In the genomic region with DNA sequence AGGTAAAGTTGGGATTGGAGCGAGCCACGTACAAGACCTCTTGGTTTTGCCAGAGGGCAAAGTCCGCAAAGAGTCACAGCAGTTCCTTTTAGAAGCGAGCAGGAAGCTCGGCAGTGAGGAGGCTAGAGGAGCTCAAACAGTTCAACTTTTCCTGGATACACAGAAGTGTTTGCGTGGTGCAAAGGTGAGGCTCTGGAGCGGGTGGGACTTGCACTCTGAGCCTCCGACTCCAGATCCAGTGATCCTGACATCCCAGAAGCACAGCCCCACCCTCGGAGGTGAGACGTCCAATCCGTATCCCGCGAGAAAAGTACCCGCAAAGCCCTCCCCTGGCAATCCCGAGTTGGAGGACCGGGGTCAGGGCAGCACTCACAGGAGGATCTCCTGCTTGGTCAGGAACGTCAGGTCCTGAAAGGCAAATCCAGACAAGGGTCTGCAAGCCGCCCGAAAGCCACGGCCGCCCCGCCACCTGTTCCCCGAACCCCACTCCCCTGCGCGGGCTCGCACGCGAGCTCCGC, we compare ENCODE assay signal across 8 mouse cellular contexts. TPM values are rescaled to one million over a fixed set of nuclear protein-coding genes. Genes with fewer than 3 reads are reported as not detected.
DNase-seq lines count a peak whose midpoint lies in the region; ATAC-seq and TF ChIP-seq lines count a peak whose summit lies in the region.

No protein-coding gene starts in this region.

- no peak for TF ChIP-seq EP300 in heart, adult 2 months (IDR thresholded peaks at IDR 0.05; ENCODE audit: insufficient read depth, low read depth, low read length)
- no peak for TF ChIP-seq EP300 in MEL (IDR thresholded peaks at IDR 0.05; ENCODE audit: low read depth in 1 of 2, low read length in 2 of 2)

- no peaks in the 10 kb centered on the region for H3K9me3 ChIP-seq in MEL (replicated peaks; ENCODE audit: insufficient read depth, low read length)
- H3K9me3 ChIP-seq in forebrain, postnatal 0 days (ENCODE audit: low read length): no peaks in the 10 kb centered on the region
- H3K9me3 ChIP-seq in limb, embryonic 14.5 days (ENCODE audit: control insufficient read depth, low read length): no peaks in the 10 kb centered on the region
- H3K9me3 ChIP-seq in neural tube, embryonic 12.5 days: no peaks in the 10 kb centered on the region

- H3K27me3 ChIP-seq in heart, adult 2 months (ENCODE audit: control insufficient read depth, insufficient read depth, low read length): no peaks in the 10 kb centered on the region
- H3K27me3 ChIP-seq in MEL (ENCODE audit: control insufficient read depth in 1 of 2, insufficient read depth in 2 of 2, low read length in 2 of 2): no peaks in the 10 kb centered on the region
- no peaks in the 10 kb centered on the region; the same call in 1 of the 2 replicates for H3K27me3 ChIP-seq in forebrain, postnatal 0 days (ENCODE audit: insufficient read depth, low read length)
- no peaks in the 10 kb centered on the region for H3K27me3 ChIP-seq in limb, embryonic 14.5 days (ENCODE audit: control insufficient read depth, insufficient read depth, low read length)
- no peaks in the 10 kb centered on the region for H3K27me3 ChIP-seq in neural tube, embryonic 12.5 days (replicated peaks)

- intact Hi-C loops in heart, adult 2 months (cut with DNase I): loop anchor here (1.0 to 2.0 kb wide), 3 partner anchors 15 to 62 kb away; a partner anchor contains a TSS

- H3K4me3 ChIP-seq in heart, adult 2 months: peak overlapping the region; percentile 83
- peak overlapping the region; percentile 79 to 89 for H3K4me3 ChIP-seq in MEL (ENCODE audit: control insufficient read depth in 1 of 2, insufficient read depth in 1 of 2, low read depth in 2 of 2, low read length in 2 of 2)
- H3K4me3 ChIP-seq in forebrain, postnatal 0 days (ENCODE audit: low read depth, low read length): peak overlapping the region; percentile 84
- H3K4me3 ChIP-seq in limb, embryonic 14.5 days (replicated peaks; ENCODE audit: low read length): peak overlapping the region; percentile 66
- H3K4me3 ChIP-seq in neural tube, embryonic 12.5 days: peak overlapping the region; percentile 67

- peak overlapping the region; percentile 68 for H3K9ac ChIP-seq in heart, adult 2 months (ENCODE audit: low read depth, low read length)
- H3K9ac ChIP-seq in MEL (ENCODE audit: control insufficient read depth, low read depth, low read length, poor library complexity, severe bottlenecking): peak overlapping the region; percentile 78
- peak overlapping the region; percentile 65 for H3K9ac ChIP-seq in forebrain, postnatal 0 days
- H3K9ac ChIP-seq in limb, embryonic 14.5 days (ENCODE audit: low read depth, low read length, severe bottlenecking): peak overlapping the region; percentile 62
- H3K9ac ChIP-seq in neural tube, embryonic 12.5 days: peak overlapping the region; percentile 57

- H3K36me3 ChIP-seq in heart, adult 2 months (ENCODE audit: control insufficient read depth, insufficient read depth, low read length): no peaks in the 10 kb centered on the region
- H3K36me3 ChIP-seq in MEL (ENCODE audit: control insufficient read depth in 1 of 2, insufficient read depth in 2 of 2, low read length in 2 of 2): peaks cover 0 to 6% of the 10 kb centered on the region in 2 experiments; a peak in 2 of 4 replicates
- H3K36me3 ChIP-seq in forebrain, postnatal 0 days (ENCODE audit: insufficient read depth): peaks cover 10% of the 10 kb centered on the region; the same call in 1 of the 2 replicates
- H3K36me3 ChIP-seq in limb, embryonic 14.5 days (ENCODE audit: control insufficient read depth, insufficient read depth, low read length): peaks cover 14% of the 10 kb centered on the region
- peaks cover 11% of the 10 kb centered on the region for H3K36me3 ChIP-seq in neural tube, embryonic 12.5 days

- no peak for TF ChIP-seq RAD21 in MEL (IDR thresholded peaks at IDR 0.05; ENCODE audit: low read depth, low read length)

- peak overlapping the region; percentile 90 for H3K4me2 ChIP-seq in forebrain, postnatal 0 days (ENCODE audit: low read depth)
- H3K4me2 ChIP-seq in limb, embryonic 14.5 days (replicated peaks; ENCODE audit: low read depth, low read length, severe bottlenecking): peak overlapping the region; percentile 94
- peak overlapping the region; percentile 90 for H3K4me2 ChIP-seq in neural tube, embryonic 12.5 days (replicated peaks)

- no peak for DNase-seq in heart, adult 2 months
- DNase-seq in heart, adult 11 months: no peak
- DNase-seq in MEL (ENCODE audit: low read depth, low spot score): peak; percentile 73
- DNase-seq in forebrain, postnatal 0 days: no peak
- no peak for DNase-seq in limb, embryonic 14.5 days (ENCODE audit: low spot score)
- no peak for DNase-seq in adrenal gland, postnatal 4 days (ENCODE audit: low spot score in 2 of 2)
- no peak for DNase-seq in layer of hippocampus, postnatal 36 days

- no peaks in the 10 kb centered on the region; the same call in 1 of the 2 replicates for H3K79me2 ChIP-seq in heart, adult 2 months (replicated peaks; ENCODE audit: control insufficient read depth, insufficient read depth, low read length)
- H3K79me2 ChIP-seq in MEL (ENCODE audit: control insufficient read depth, insufficient read depth, low read length, poor library complexity): peaks cover 10% of the 10 kb centered on the region

- ATAC-seq in forebrain, postnatal 0 days: peak; percentile 12; the same call in 1 of the 2 replicates
- ATAC-seq in limb, embryonic 14.5 days (ENCODE audit: low FRiP score, low read depth): peak; percentile 16; the same call in 1 of the 2 replicates
- peak; percentile 45 for ATAC-seq in neural tube, embryonic 12.5 days (ENCODE audit: low FRiP score, low read depth)

- peak overlapping the region; percentile 69 for H3K27ac ChIP-seq in heart, adult 2 months
- peak overlapping the region; percentile 27 for H3K27ac ChIP-seq in MEL (ENCODE audit: control insufficient read depth, low read depth, low read length)
- H3K27ac ChIP-seq in forebrain, postnatal 0 days (ENCODE audit: low read depth, low read length): no peak overlapping the region
- no peak overlapping the region for H3K27ac ChIP-seq in limb, embryonic 14.5 days (replicated peaks; ENCODE audit: low read depth, low read length)
- no peak overlapping the region for H3K27ac ChIP-seq in neural tube, embryonic 12.5 days

- no peak for TF ChIP-seq POLR2A in heart, adult 2 months (IDR thresholded peaks at IDR 0.05; ENCODE audit: insufficient read depth, low read depth, low read length)
- peak in 1 of 2 experiments; percentile 54; a peak in 1 of 4 replicates for TF ChIP-seq POLR2A in MEL (IDR thresholded peaks at IDR 0.05; ENCODE audit: control insufficient read depth in 1 of 2, insufficient read depth in 1 of 2, low read depth in 1 of 2, low read length in 2 of 2, poor library complexity in 1 of 2)
- TF ChIP-seq POLR2A in limb, embryonic 14.5 days (IDR thresholded peaks at IDR 0.05; ENCODE audit: borderline replicate concordance, extremely low read depth, insufficient read depth, insufficient read length): no peak

- TF ChIP-seq CTCF in heart, adult 2 months (IDR thresholded peaks at IDR 0.05): no peak
- no peak for TF ChIP-seq CTCF in MEL (IDR thresholded peaks at IDR 0.05 in 2 of 3, conservative IDR thresholded peaks at IDR 0.05 in 1 of 3; ENCODE audit: control insufficient read depth in 1 of 3, insufficient read depth in 1 of 3, low read depth in 2 of 3, low read length in 3 of 3, poor library complexity in 1 of 3, severe bottlenecking in 1 of 3)
- no peak for TF ChIP-seq CTCF in forebrain, postnatal 0 days (IDR thresholded peaks at IDR 0.05; ENCODE audit: low read depth)

- under 1% methylated on average over 29 of the region's 29 CpGs for WGBS in heart, adult 2 months
- WGBS in forebrain, postnatal 0 days: under 1% methylated on average over 29 of the region's 29 CpGs
- WGBS in limb, embryonic 14.5 days: 0% methylated on average over 26 of the region's 29 CpGs
- 1% methylated on average over 29 of the region's 29 CpGs for WGBS in neural tube, embryonic 12.5 days

- peaks cover 2% of the 10 kb centered on the region; the same call in 1 of the 2 replicates for H3K4me1 ChIP-seq in heart, adult 2 months (ENCODE audit: control insufficient read depth, insufficient read depth, low read length)
- H3K4me1 ChIP-seq in MEL (ENCODE audit: control insufficient read depth in 1 of 2, insufficient read depth in 2 of 2, low read length in 2 of 2): peaks cover 5 to 6% of the 10 kb centered on the region in 2 experiments; a peak in 3 of 4 replicates
- 0 out of 2 replicates have a peak, but pooled peaks cover 3% of the 10 kb centered on the region for H3K4me1 ChIP-seq in forebrain, postnatal 0 days (ENCODE audit: insufficient read depth)
- peaks cover 11% of the 10 kb centered on the region for H3K4me1 ChIP-seq in limb, embryonic 14.5 days (ENCODE audit: control insufficient read depth, insufficient read depth, low read length)
- H3K4me1 ChIP-seq in neural tube, embryonic 12.5 days: peaks cover 20% of the 10 kb centered on the region

RNA-seq across cellular contexts. Expression of a gene that starts 0.6 kb away (rescaled TPM):
- 10 to 100 TPM; 14.1 to 16.1 TPM for total RNA-seq in heart, adult 2 months (2021)
- polyA plus RNA-seq in heart, adult 2 months (2012; rRNA removed): 35.1 and 38.4 TPM in 2 replicates
- 69.3 and 84.5 TPM in 2 replicates for total RNA-seq in MEL (2012; rRNA removed)
- 100 to 1,000 TPM in 1 of 2 experiments, not detected in 1; 145 TPM for polyA plus RNA-seq in MEL (2012; ENCODE audit: insufficient read depth in 1 of 2, insufficient read length in 2 of 2, low read depth in 1 of 2, low replicate concordance in 2 of 2, missing spikeins in 1 of 2)
- 11.3 and 16.4 TPM in 2 replicates for total RNA-seq in forebrain, postnatal 0 days (2014; rRNA removed)
- 29.0 and 29.3 TPM in 2 replicates for polyA plus RNA-seq in forebrain, postnatal 0 days (2015; fragmentation: Nextera tagmentation; extraction: Ambion mirVana)
- 37.8 and 52.0 TPM in 2 replicates for polyA plus RNA-seq in limb, embryonic 14.5 days (2012; rRNA removed)
- polyA plus RNA-seq in limb, embryonic 14.5 days (2014; fragmentation: Nextera tagmentation; extraction: Ambion mirVana): 66.1 and 72.1 TPM in 2 replicates
- 43.1 and 47.5 TPM in 2 replicates for polyA plus RNA-seq in neural tube, embryonic 12.5 days (2016; fragmentation: Nextera tagmentation; extraction: Ambion mirVana)
- 10 to 100 TPM; 50.5 to 52.1 TPM for total RNA-seq in adrenal gland, postnatal 4 days (2021)
- total RNA-seq in layer of hippocampus, postnatal 36 days (2021): 10 to 100 TPM; 21.0 to 25.4 TPM

RNA-seq across cellular contexts. Expression of a gene that starts 0.6 kb away (rescaled TPM):
- total RNA-seq in heart, adult 2 months (2021): 1 to 10 TPM; 1.5 to 2.2 TPM
- polyA plus RNA-seq in heart, adult 2 months (2012; rRNA removed): 1.4 and 1.5 TPM in 2 replicates
- 3.4 and 4.0 TPM in 2 replicates for total RNA-seq in MEL (2012; rRNA removed)
- polyA plus RNA-seq in MEL (2012; ENCODE audit: insufficient read depth in 1 of 2, insufficient read length in 2 of 2, low read depth in 1 of 2, low replicate concordance in 2 of 2, missing spikeins in 1 of 2): 1 to 10 TPM in 1 of 2 experiments, not detected in 1; 4.6 TPM
- total RNA-seq in forebrain, postnatal 0 days (2014; rRNA removed): 4.1 and 5.8 TPM in 2 replicates
- polyA plus RNA-seq in forebrain, postnatal 0 days (2015; fragmentation: Nextera tagmentation; extraction: Ambion mirVana): 1.3 and 2.6 TPM in 2 replicates
- polyA plus RNA-seq in limb, embryonic 14.5 days (2012; rRNA removed): 2.0 TPM in 2 replicates
- 2.1 and 2.4 TPM in 2 replicates for polyA plus RNA-seq in limb, embryonic 14.5 days (2014; fragmentation: Nextera tagmentation; extraction: Ambion mirVana)
- 4.9 and 5.0 TPM in 2 replicates for polyA plus RNA-seq in neural tube, embryonic 12.5 days (2016; fragmentation: Nextera tagmentation; extraction: Ambion mirVana)
- total RNA-seq in adrenal gland, postnatal 4 days (2021): 1 to 10 TPM; 5.0 to 5.1 TPM
- total RNA-seq in layer of hippocampus, postnatal 36 days (2021): 1 to 10 TPM; 6.9 to 7.3 TPM

RNA-seq across cellular contexts. Expression of a gene that starts 14.1 kb away (rescaled TPM):
- total RNA-seq in heart, adult 2 months (2021): under 1 TPM; 0.23 to 0.39 TPM
- polyA plus RNA-seq in heart, adult 2 months (2012; rRNA removed): 0.20 and 0.23 TPM in 2 replicates
- total RNA-seq in MEL (2012; rRNA removed): 0.39 and 0.46 TPM in 2 replicates
- polyA plus RNA-seq in MEL (2012; ENCODE audit: insufficient read depth in 1 of 2, insufficient read length in 2 of 2, low read depth in 1 of 2, low replicate concordance in 2 of 2, missing spikeins in 1 of 2): under 1 TPM in 1 of 2 experiments, not detected in 1; 0.40 TPM
- 0.48 and 2.0 TPM in 2 replicates for total RNA-seq in forebrain, postnatal 0 days (2014; rRNA removed)
- polyA plus RNA-seq in forebrain, postnatal 0 days (2015; fragmentation: Nextera tagmentation; extraction: Ambion mirVana): 1.4 and 1.5 TPM in 2 replicates
- 0.28 and 0.59 TPM in 2 replicates for polyA plus RNA-seq in limb, embryonic 14.5 days (2012; rRNA removed)
- 0.73 and 0.94 TPM in 2 replicates for polyA plus RNA-seq in limb, embryonic 14.5 days (2014; fragmentation: Nextera tagmentation; extraction: Ambion mirVana)
- 1.2 and 2.0 TPM in 2 replicates for polyA plus RNA-seq in neural tube, embryonic 12.5 days (2016; fragmentation: Nextera tagmentation; extraction: Ambion mirVana)
- total RNA-seq in adrenal gland, postnatal 4 days (2021): 1 to 10 TPM; 3.2 to 4.5 TPM
- total RNA-seq in layer of hippocampus, postnatal 36 days (2021): 1 to 10 TPM; 1.7 to 2.9 TPM

RNA-seq across cellular contexts. Expression of a gene that starts 29.0 kb away (rescaled TPM):
- total RNA-seq in heart, adult 2 months (2021): 10 to 100 TPM; 22.9 to 27.2 TPM
- polyA plus RNA-seq in heart, adult 2 months (2012; rRNA removed): 16.8 and 26.2 TPM in 2 replicates
- 42.8 and 48.0 TPM in 2 replicates for total RNA-seq in MEL (2012; rRNA removed)
- polyA plus RNA-seq in MEL (2012; ENCODE audit: insufficient read depth in 1 of 2, insufficient read length in 2 of 2, low read depth in 1 of 2, low replicate concordance in 2 of 2, missing spikeins in 1 of 2): 10 to 100 TPM in 1 of 2 experiments, not detected in 1; 37.2 TPM
- total RNA-seq in forebrain, postnatal 0 days (2014; rRNA removed): 67.2 and 74.9 TPM in 2 replicates
- 71.4 and 72.0 TPM in 2 replicates for polyA plus RNA-seq in forebrain, postnatal 0 days (2015; fragmentation: Nextera tagmentation; extraction: Ambion mirVana)
- 50.0 and 51.6 TPM in 2 replicates for polyA plus RNA-seq in limb, embryonic 14.5 days (2012; rRNA removed)
- polyA plus RNA-seq in limb, embryonic 14.5 days (2014; fragmentation: Nextera tagmentation; extraction: Ambion mirVana): 47.5 and 49.9 TPM in 2 replicates
- 51.9 and 54.9 TPM in 2 replicates for polyA plus RNA-seq in neural tube, embryonic 12.5 days (2016; fragmentation: Nextera tagmentation; extraction: Ambion mirVana)
- 10 to 100 TPM; 52.0 to 58.2 TPM for total RNA-seq in adrenal gland, postnatal 4 days (2021)
- 10 to 100 TPM; 41.4 to 44.5 TPM for total RNA-seq in layer of hippocampus, postnatal 36 days (2021)

RNA-seq across cellular contexts. Expression of a gene that starts 37.4 kb away (rescaled TPM):
- 1 to 10 TPM; 6.1 to 6.2 TPM for total RNA-seq in heart, adult 2 months (2021)
- polyA plus RNA-seq in heart, adult 2 months (2012; rRNA removed): 5.1 and 5.2 TPM in 2 replicates
- 24.9 and 27.6 TPM in 2 replicates for total RNA-seq in MEL (2012; rRNA removed)
- polyA plus RNA-seq in MEL (2012; ENCODE audit: insufficient read depth in 1 of 2, insufficient read length in 2 of 2, low read depth in 1 of 2, low replicate concordance in 2 of 2, missing spikeins in 1 of 2): 10 to 100 TPM in 1 of 2 experiments, not detected in 1; 23.4 TPM
- 37.5 and 41.0 TPM in 2 replicates for total RNA-seq in forebrain, postnatal 0 days (2014; rRNA removed)
- polyA plus RNA-seq in forebrain, postnatal 0 days (2015; fragmentation: Nextera tagmentation; extraction: Ambion mirVana): 8.3 and 15.0 TPM in 2 replicates
- 17.0 and 19.1 TPM in 2 replicates for polyA plus RNA-seq in limb, embryonic 14.5 days (2012; rRNA removed)
- polyA plus RNA-seq in limb, embryonic 14.5 days (2014; fragmentation: Nextera tagmentation; extraction: Ambion mirVana): 8.6 and 9.2 TPM in 2 replicates
- polyA plus RNA-seq in neural tube, embryonic 12.5 days (2016; fragmentation: Nextera tagmentation; extraction: Ambion mirVana): 17.6 and 22.1 TPM in 2 replicates
- total RNA-seq in adrenal gland, postnatal 4 days (2021): 10 to 100 TPM; 20.1 to 22.9 TPM
- total RNA-seq in layer of hippocampus, postnatal 36 days (2021): 10 to 100 TPM; 21.6 to 24.3 TPM

Comparison
In these comparisons a context has a peak if more than half of its experiments do, and no peak if none do; other contexts are left out.
1. H3K27ac ChIP-seq: peak in heart, adult 2 months (single experiment) and MEL (single experiment); none in forebrain, postnatal 0 days (single experiment), limb, embryonic 14.5 days (single experiment) and neural tube, embryonic 12.5 days (single experiment).
2. Peak in every context shown above with its lines, with median percentiles within 50 percentile points of each other: H3K4me3 ChIP-seq, H3K9ac ChIP-seq, ATAC-seq and H3K4me2 ChIP-seq.